Mouse (Mus musculus): Measurements from ENCODE around the gene Trim30c. TPM values are rescaled to one million over a fixed set of nuclear protein-coding genes. Genes with fewer than 3 reads are reported as not detected.

The Trim30c gene
- total RNA-seq (2023): under 1 TPM; 0.64 to 0.73 TPM

GRCm38 (mm10) chr7:104400698-104401097, at the start of gene Trim30c:
Trim30c (minus strand) TSS chr7:104400837.

GRCm38 (mm10) chr7:104369736-104370414, 30.8 kb downstream of the Trim30c start, which contains the start of gene Trim30b:
Trim30b (minus strand) TSS chr7:104369884.

GRCm38 (mm10) chr7:104352717-104353599, 47.7 kb downstream of the Trim30c start, which contains the start of gene Trim12c:
Trim12c (minus strand) TSS chr7:104353362.

Other genes with a start within 250 kb of the Trim30c start
- not detected for gene Olfm5, start 236.0 kb downstream of the Trim30c start, total RNA-seq (2023)
- not detected for gene Olfr648, start 217.4 kb downstream of the Trim30c start, total RNA-seq (2023)
- not detected for gene Olfr649, start 204.9 kb downstream of the Trim30c start, total RNA-seq (2023)
- gene Trim6, start 182.0 kb downstream of the Trim30c start, total RNA-seq (2023): 1 to 10 TPM; 1.8 to 2.1 TPM
- gene Trim34a, start 156.4 kb downstream of the Trim30c start, total RNA-seq (2023): 10 to 100 TPM; 14.4 to 18.2 TPM
- 10 to 100 TPM; 13.1 to 13.3 TPM for gene Trim5, start 112.7 kb downstream of the Trim30c start, total RNA-seq (2023)
- gene Trim12a, start 85.4 kb downstream of the Trim30c start, total RNA-seq (2023): 10 to 100 TPM; 60.5 to 62.7 TPM
- 1 to 10 TPM; 1.5 to 1.6 TPM for gene Trim34b, start 71.4 kb downstream of the Trim30c start, total RNA-seq (2023)
- gene Trim12c, start 47.5 kb downstream of the Trim30c start, total RNA-seq (2023): 10 to 100 TPM; 29.1 to 32.0 TPM
- 10 to 100 TPM; 55.8 to 60.5 TPM for gene Trim30b, start 31.0 kb downstream of the Trim30c start, total RNA-seq (2023)
- 10 to 100 TPM; 39.9 to 50.2 TPM for gene Trim30a, start 64.4 kb upstream of the Trim30c start, total RNA-seq (2023)
- gene Trim30d, start 107.0 kb upstream of the Trim30c start, total RNA-seq (2023): 10 to 100 TPM in 1 of 2 experiments, 1 to 10 TPM in 1; 9.8 to 10.1 TPM
- not detected for gene Olfr651, start 149.3 kb upstream of the Trim30c start, total RNA-seq (2023)
- gene Olfr652, start 160.1 kb upstream of the Trim30c start, total RNA-seq (2023): not detected
- not detected for gene Olfr653, start 176.5 kb upstream of the Trim30c start, total RNA-seq (2023)
- gene Olfr654, start 186.2 kb upstream of the Trim30c start, total RNA-seq (2023): not detected
- gene Olfr655, start 200.9 kb upstream of the Trim30c start, total RNA-seq (2023): not detected
- gene Olfr656, start 213.1 kb upstream of the Trim30c start, total RNA-seq (2023): under 1 TPM in 1 of 2 experiments, not detected in 1; 0.09 TPM
- gene Olfr657, start 224.0 kb upstream of the Trim30c start, total RNA-seq (2023): not detected
- gene Olfr658, start 246.5 kb upstream of the Trim30c start, total RNA-seq (2023): not detected

Measured in neutrophil, adult 59 days (primary cell).